Mouse (Mus musculus): Measurements from ENCODE around the gene Serpinb9b. TPM values are rescaled to one million over a fixed set of nuclear protein-coding genes. Genes with fewer than 3 reads are reported as not detected.

Serpinb9b gene
- not detected for total RNA-seq (2023)

DNA sequence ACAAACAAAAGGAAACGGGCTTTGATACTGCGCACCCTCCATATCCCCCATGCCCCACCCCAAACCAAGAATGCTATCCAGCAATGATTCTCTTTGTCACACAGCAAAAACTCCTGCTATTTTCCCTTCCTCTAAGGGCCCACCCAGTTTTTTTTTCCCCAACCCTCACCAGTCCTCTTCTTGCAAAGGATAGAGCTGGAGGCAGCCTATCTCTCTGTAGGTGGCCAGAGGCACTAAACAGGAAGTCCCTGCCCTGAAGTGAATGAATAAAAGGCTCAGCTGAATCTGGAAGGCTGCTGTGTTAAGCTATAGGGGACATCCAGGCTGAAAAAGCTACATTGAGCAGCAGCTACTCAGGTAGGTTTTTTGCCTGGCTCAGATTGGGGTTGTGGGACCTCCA, at the start of gene Serpinb9b:
Serpinb9b (plus strand) TSS at position 173 of the 400 bp plus-strand sequence.

DNA sequence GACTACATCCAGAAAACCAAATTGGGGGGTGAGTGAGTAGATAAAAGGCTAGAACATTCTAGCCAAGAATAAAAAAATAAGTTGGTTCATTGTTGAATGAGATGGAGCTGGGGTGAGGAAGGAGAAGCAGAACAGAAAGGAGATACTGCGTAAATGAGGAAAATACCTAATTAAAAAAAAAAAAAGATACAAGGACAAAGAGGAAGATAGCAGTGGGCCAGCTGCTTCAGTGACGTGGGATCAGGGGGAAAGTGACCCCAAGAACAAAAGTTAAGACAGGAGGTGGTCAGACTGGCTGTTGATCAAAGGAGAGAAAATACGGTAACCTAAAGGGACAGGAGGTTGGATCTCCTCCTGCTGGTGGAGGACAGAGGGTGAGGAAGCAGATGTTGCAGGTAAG, 24.3 kb upstream of the Serpinb9b start, which contains the start of gene Serpinb9:
Serpinb9 (plus strand) TSS at position 301 of the 400 bp plus-strand sequence.

DNA sequence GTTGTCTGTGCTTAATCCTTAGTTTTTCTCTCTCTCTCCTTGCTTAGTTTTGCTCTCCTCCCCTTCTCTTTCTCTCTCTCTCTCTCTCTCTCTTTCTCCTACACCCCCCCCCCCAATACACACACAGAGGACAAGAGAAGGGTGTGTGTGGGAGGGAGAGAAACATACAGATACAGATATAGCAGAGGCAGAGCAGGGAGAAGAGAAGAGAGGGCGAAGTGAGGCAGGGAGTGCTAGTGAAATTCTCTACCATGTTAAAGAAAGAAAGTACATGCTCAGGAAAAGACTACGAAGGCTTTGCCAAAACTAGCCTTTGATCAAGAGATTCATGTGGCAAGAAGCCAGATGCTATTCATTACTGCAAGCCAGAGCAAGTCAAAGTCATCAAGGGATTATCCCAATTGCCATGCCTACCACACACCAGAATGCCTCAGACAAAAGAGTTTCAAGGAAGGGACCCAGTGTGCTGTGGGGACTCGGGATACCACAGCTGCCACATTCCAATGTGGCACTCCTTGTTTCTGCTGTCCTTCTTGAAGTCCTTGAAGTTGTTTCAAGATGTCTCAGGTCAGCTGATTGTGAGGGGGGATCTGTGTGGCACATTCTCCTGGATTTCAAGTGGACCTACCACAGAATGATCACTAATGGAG, 51.0 kb downstream of the Serpinb9b start, which contains the start of gene Serpinb1b:
Serpinb1b (plus strand) TSS at position 520 of the 650 bp plus-strand sequence.

Other genes with a start within 250 kb of the Serpinb9b start
- gene Mylk4, start 243.5 kb upstream of the Serpinb9b start, total RNA-seq (2023): not detected
- gene Wrnip1, start 225.4 kb upstream of the Serpinb9b start, total RNA-seq (2023): 10 to 100 TPM; 39.5 to 43.4 TPM
- gene D930007J09Rik, start 224.6 kb upstream of the Serpinb9b start, total RNA-seq (2023): not detected
- gene Serpinb1a, start 176.2 kb upstream of the Serpinb9b start, total RNA-seq (2023): 100 to 1,000 TPM; 267 to 276 TPM
- not detected for gene Serpinb1c, start 129.2 kb upstream of the Serpinb9b start, total RNA-seq (2023)
- gene Serpinb6b, start 62.2 kb upstream of the Serpinb9b start, total RNA-seq (2023): 10 to 100 TPM in 1 of 2 experiments, 1 to 10 TPM in 1; 7.7 to 10.1 TPM
- 1 to 10 TPM; 2.5 to 3.4 TPM for gene Serpinb9, start 24.2 kb upstream of the Serpinb9b start, total RNA-seq (2023)
- not detected for gene Serpinb1b, start 51.2 kb downstream of the Serpinb9b start, total RNA-seq (2023)
- not detected for gene Serpinb9c, start 132.3 kb downstream of the Serpinb9b start, total RNA-seq (2023)
- not detected for gene Serpinb9d, start 165.5 kb downstream of the Serpinb9b start, total RNA-seq (2023)
- not detected for gene Serpinb9e, start 222.2 kb downstream of the Serpinb9b start, total RNA-seq (2023)